Mouse (Mus musculus) kidney, postnatal 10 days (tissue): Measurements from ENCODE around the gene Ugt2b35.
"Not testable (repeated sequence)": the region's sequence is repeated elsewhere in the genome, so short reads cannot be mapped to it uniquely, and the experiment has no call there.

ENCODE experiments used
- DNase-seq: peaks from one replicate; pipeline ENCODE4 v3.0.0; 2021; ENCODE audit warnings: mixed read lengths

Gene Ugt2b35

DNA sequence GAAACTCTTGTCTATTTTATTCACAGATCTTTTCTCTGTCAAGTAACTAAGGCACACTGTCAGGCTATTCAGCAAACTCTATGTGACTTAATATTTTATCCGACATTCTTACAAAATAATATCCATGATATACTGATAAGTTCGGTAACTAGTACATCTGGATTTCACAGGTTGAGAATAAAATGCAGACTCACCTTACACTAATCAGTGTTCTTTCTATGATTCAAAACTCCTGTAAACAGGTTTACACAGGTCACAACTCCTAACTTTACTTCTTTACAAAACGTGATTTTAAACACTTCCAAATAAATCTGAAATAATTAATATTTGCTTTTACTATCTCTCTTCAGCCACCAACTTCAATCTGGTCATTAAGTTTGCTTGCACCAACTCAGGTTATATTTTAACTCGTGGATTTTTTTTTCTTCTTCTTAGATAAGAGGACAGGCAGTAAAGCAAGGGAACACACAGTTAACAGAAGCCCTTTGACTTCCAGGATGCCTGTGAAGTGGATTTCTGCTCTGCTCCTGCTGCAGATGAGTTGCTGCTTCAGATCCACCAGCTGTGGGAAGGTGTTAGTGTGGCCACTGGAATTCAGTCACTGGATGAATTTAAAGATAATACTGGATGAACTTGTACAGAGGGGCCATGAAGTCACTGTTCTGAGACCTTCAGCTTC is at the start of gene Ugt2b35:
Gene Ugt2b35 (plus strand): TSS at position 466 of the 679 bp plus-strand sequence.
- no peak for DNase-seq

DNA sequence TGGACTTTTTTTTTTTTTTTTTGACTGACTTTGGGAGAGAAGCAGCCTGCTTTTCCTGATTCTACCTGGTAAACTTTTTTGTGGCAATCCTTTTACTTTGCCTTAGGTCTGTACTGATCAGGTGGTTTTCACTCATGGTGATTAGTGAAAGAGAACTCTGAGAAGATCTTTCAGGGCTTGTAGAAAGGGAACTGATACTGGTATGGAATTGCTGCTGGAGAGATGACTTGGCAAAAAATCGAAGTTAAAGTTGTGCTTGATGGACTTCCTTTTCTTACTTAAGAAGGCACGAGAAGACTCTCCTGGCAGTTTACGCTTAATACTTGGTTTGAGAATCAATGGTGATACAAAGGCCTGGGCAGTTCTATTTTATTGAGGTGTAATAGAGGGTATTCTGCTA is 40.2 kb upstream of the Ugt2b35 start:
- DNase-seq: no peak

DNA sequence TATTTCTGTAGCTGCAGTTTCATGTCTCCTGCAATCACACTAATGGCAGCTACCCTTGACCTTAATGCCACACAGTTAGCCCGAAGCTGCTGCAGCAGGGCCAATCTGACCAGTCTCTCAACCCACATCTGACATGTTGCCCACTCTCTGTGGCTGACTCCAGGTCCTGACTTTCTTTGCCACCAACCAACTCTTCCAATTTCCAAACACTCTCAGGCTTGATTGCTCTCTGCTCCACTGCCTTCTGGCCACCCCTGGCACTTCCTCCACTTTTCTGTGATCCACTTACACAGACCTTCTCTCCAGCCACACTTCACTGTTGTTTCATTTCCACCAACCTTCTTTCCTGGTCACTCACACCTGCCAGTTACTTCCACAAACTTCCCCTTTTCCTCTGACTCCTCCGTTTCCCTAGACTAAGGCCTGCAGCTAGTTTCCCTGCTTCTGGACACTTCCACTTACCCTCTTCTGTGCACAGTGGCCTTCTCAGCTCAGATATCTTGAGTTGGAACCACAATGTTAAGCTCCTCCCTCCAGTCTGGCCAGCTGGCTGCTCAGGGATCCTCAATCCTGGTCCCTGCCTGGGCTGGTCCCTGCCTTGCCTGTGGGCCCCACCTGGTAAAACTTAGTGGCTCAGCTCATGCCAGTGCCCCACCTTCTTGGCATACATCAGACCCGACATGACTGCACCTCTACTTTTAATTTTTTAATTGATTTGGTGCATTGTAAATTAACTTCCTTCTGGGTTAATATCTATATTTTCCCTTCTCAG is 38.9 kb upstream of the Ugt2b35 start:
- DNase-seq: no peak

DNA sequence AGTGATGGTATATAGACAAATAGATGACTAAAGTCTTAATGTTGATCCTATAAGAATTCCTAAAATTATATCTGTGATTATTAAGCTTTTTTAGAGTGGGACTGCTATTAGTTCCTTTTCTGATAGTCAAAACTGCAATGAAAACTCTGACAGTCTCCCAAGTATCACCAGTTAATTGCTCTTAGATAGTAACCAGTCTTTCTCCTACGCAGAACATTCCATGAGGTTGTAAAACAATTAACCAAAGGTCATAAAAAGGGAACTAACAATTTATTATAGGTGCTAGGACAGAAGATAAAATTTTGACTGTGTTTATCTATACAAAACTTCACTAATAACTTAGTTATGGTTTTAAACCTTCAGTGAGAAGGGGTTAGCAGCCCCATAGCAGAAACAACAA is 37.8 kb upstream of the Ugt2b35 start:
- not testable (repeated sequence) for DNase-seq

DNA sequence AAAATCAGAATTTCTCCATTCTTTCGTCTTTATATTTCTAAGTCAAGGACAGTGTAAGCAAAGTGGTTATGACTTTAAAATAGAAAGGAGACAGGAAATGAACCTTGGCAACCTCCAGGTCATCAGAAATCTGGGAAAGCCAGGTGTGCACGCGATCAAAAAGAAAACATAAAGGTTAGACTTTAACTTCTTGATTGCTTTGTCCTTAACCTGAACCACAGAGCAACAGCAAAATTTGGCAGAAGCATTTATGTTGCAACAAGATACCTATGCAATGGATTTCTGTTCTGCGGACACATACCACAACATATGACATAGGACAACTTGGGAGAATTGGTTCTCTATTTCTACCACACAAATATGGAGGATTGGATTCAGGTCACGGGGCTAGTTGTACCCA is 33.4 kb upstream of the Ugt2b35 start:
- DNase-seq: not testable (repeated sequence)

DNA sequence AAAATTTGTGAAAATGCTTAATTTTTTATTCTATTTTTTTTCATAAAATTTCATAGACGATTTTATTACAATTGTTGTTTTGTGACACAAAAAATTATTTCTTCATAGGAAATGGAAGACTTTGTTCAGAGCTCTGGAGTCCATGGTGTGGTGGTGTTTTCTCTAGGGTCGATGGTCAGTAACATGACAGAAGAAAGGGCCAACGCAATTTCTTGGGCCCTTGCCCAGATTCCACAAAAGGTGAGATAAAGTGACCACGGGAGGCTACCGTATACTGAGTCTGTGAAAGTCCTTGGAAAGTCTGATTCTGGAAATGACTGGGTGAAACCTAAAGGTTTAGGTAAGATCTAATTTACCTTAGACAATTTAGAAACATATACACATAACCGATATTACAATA is 4.1 kb downstream of the Ugt2b35 start:
- DNase-seq: no peak

DNA sequence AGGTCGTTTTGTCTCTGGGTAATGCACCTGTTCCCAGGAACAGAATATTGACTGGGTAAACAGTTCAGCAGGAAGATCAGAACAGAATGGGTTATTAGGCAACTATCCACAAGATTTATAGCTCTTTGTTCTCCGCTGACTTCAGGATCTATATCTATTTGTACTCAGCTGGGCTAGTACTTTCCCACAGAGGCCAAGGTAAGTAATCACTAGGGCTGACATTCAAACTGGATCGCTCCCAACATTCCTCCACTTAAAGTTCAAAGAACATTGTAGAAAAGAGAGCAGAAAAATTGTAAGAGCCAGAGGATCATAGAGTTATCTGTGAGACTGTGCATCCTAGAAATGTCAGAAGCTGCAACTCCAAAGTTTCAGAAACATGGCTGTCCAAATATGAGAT is 14.8 kb downstream of the Ugt2b35 start:
- no peak for DNase-seq

DNA sequence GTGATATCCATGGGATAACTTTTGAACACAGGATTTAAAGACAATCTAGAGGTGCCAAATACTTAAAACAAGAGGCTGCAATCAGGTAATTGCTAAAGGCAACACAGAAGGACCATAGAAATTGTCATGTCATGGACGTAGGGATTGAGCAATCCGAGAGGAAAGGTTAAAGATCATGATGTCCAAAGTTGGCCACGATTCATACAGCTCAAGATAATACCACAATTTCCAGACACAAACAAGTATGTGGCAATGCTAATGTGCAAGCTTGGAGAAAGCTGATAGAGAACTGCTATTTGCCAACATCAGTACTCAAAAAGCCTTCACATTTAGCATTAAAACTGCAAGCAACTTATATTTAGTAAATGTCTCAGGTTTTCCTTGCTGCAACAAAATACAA is 26.7 kb downstream of the Ugt2b35 start:
- no peak for DNase-seq

DNA sequence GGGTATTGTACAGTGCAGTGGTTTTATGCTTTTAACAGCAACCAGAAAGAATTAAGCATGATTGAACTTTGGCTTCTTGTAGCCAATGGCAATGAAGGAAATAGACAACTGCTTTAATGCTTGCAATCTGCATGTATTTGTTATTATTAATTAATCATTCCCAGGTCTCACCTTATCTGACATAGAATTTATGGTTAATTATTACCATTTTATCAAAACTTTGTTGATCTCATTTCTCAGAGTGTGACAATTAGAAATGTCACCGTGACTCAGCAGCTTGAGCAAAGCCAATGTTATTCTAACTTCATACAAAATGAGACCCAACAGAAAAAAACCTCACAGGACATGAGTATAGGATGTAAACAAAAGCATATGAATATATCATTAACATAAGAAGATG is 30.0 kb downstream of the Ugt2b35 start:
- no peak for DNase-seq
